Mouse (Mus musculus) common myeloid progenitor, adult 5-6 weeks (primary cell): ENCODE data around the gene Wnt5b. TPM values are rescaled to one million over a fixed set of nuclear protein-coding genes. Genes with fewer than 3 reads are reported as not detected.
A peak's percentile ranks its signal among the peaks of the same experiment; 100 is the strongest.

Source experiments
- ATAC-seq: replicated peaks from 2 replicates; pipeline ENCODE4 v1.8.0; 2016; ENCODE audit warnings: low read depth, mild to moderate bottlenecking, moderate TSS enrichment, inconsistent platforms; ENCODE audit not compliant: poor library complexity, severe bottlenecking
- total RNA-seq: library from RNA; stranded (forward); fragments of 200-1000, 187-1606 nt; gene quantifications from 2 replicates; pipeline ENCODE4 v1.2.3, GENCODE M21; 2017

The Wnt5b gene
- total RNA-seq, 1 experiment from 2014 or later, result not detected

DNA sequence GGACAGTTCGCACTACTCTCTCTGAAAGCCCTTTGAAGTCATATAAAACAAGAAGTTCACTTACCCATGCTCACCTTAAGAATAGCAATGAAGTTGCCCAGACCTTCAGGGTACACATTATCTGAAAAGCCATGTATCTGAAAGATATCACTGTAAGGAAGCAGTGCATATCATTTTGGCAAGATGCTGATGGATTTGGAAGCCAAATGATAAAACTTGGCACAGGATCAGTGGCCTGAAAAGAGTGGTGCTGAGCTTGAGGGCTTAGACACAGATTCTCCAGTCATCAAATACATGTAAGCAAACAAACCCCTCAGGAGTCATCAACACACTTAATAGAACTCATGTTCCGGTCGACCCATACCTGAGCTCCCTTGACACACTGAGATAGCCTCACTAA is 143.5 kb downstream of the Wnt5b start:
- ATAC-seq, result no peak

- no peak for ATAC-seq
Observed at GRCm38 (mm10) chr6:119399371-119399770, 144.8 kb downstream of the Wnt5b start.

DNA sequence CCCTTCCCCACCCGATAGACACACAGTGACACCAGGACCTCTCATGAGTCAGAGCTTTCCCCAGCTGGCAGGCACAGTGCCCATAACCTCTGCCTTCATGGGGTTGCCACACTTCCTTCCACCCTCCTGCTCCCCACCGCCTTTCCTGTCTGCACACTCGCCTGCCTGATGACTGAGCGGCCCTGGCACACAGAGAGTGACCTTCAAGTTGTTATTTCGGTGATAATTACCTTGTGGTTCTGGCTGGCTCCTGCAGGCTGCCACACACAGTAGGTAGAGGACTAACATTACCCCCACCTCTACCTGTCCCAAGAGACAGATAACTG is 147.9 kb downstream of the Wnt5b start:
- ATAC-seq, result peak; percentile 93

DNA sequence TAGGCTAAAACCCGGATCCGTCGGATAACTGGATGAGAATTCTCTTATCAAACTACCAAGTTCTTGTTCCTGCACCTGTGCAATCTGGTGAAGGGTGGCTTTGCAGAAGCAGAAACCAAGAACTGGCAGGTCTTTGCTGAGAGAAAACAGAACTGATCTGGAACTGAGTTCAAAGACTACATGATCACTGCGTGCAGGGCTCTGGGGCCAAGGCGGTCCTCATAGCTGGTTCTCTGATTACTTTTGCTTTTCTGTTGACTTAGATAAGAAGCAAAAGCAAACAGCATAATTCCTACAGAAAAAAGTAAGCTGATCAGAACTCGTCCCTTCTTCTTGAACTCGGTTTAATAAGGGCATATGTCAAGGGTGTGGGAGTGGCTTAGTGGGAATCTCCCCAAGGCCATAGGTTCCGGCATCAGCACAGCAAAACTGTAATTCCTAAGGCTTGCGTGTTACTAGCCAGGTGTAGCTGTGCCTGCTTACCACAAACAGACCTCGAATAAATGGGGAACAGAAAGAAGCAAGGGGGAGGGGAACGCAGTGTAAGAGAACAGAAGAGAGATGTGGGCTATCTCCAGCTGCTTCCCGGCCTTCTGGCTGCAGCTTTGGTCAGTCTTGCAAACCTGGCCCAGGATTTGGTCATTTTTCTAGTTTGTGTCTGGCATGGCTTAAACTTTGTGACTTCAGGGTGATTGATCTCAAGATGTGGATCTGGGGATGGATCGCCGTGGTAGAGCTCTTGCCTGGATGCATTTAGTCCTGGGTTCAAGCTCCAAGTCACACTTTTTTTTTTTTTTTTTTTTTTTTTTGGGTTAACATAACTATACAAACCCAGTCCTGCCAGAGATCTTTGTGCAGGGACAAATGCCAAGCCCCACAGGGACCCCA is 148.5 kb downstream of the Wnt5b start:
- peak; percentile 66 for ATAC-seq

DNA sequence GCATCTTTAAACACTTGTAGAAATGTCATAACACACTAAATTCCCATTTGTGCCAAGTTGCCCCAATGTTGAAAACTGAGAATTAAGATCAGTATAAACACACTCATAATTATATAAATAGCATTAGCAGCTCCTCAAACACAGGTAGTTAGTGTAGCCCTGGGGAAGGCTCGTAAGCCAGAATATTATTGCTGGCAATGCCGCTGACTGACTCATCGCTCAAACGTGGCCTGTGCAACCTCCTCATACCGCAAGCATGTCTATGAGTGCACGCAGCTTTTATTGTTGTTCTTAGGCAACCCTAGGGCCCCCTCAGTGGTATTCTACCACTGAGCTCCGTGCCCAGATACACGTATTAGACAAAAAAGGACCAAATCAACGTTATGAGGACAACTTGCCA is 151.3 kb downstream of the Wnt5b start:
- ATAC-seq, result no peak

DNA sequence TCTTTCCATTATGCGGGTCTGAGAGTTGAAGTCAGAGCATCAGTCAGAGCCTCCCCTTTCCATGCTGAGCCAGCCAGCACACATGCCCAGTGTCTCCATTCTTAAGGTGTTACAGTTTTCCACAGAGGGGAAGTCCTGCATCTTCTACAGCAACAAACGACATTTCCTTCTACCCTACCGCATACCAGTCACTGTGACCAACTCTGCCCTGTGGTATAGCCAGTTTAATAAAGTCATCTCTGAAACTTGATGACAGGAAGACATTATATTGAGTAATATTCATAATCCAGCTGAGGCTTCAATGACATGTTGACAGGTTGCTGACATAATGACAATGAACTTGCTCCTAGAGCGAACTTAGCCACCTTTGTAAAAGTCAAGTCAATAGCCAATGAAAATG is 153.4 kb downstream of the Wnt5b start:
- peak; percentile 26 for ATAC-seq

- peak; percentile 3; the same call in 1 of the 2 replicates for ATAC-seq
Observed at GRCm38 (mm10) chr6:119389089-119389488, 155.1 kb downstream of the Wnt5b start.

GRCm38 (mm10) chr6:119388650-119389012 is 155.5 kb downstream of the Wnt5b start:
- ATAC-seq, result peak; percentile 93

DNA sequence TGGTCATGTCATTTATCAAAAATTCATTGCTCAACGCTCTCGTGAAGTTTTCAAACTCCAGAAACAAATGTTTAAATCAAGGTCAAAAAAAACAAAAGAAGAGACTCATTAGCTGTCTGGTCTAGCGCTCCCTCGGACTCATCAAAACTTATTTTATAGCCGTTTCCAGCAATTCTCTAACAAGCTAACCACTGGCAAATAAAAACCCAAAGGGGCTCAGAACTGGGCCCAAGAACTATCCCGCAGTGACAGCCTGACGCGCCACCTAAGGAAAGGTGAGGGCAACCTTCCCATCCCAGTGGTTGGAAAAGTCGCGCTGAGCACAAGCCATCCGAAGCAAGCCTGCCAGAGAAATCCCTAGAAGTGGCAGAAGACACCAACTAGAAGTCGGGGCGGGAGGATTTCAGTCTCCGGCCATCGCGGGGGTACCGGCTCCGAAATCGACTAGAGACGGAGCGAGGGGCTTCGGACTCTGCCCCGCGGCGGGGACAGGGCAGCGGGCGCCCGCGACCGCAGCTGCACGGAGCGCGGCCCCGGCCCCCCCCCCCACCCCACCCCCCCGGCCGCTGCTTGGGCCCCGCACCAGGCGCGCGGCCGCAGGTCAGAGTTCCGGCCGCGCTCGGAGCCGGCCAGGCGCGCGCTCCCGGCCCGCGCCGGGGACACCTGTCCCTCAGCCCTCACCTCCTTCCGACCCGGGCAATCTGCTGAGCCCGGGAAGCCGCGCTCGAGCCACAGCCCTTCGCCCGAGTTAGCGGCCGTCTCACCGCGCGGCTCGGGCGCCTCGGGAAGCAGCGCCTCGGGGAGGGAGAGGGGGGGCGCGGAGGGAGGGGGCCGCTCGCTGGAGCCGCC is 156.1 kb downstream of the Wnt5b start:
- peak; percentile 1; the same call in 1 of the 2 replicates for ATAC-seq

DNA sequence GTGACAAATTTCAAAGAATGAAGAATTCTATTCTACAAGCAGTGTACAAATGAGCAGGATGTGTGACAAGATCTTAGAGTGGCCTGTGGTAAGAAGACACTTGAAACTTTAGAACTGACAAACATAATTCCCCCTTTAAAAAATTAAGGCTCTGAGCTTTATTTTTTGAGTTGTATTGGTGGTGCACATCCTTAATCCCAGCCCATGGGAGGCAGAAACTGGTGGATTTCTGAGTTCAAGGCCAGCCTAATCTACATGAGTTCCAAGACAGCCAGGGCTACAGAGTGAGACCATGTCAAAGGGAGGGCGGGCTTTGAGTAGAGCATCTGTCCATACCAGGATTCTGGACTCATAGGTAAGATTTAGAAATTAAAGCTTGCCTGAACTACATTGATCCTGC is 157.3 kb downstream of the Wnt5b start:
- ATAC-seq, result no peak

- ATAC-seq, result no peak
Observed at GRCm38 (mm10) chr6:119386421-119386820, 157.7 kb downstream of the Wnt5b start.

DNA sequence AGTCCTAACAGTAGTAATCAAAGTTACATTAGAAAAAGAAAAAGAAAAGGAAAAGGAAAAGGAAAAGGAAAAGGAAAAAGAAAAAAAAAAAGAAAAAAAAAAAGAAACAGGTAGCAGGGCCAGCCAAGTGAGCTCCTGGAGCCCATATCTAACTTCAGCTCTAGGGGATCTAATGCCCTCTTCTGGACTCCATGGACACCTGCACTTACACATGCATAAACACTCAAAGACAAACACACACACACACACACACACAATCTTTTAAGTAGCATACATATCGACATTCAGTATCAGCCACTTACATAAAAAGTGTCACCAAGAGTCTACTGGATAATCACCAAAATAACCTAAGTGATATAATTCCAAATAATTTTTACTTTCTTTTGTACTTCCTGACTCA is 158.5 kb downstream of the Wnt5b start:
- ATAC-seq, result no peak

Other genes with a start within 250 kb of the Wnt5b start
- 0.24 TPM in 1 of 2 replicates, not detected in the other for gene Lrtm2, start 213.6 kb downstream of the Wnt5b start, total RNA-seq
- 93.7 and 111 TPM in 2 replicates for gene Adipor2, start 126.6 kb downstream of the Wnt5b start, total RNA-seq
- gene Fbxl14, start 64.7 kb downstream of the Wnt5b start, total RNA-seq, result 39.2 and 48.1 TPM in 2 replicates